Mouse (Mus musculus) olfactory bulb, adult 2 months (tissue): ENCODE measurements at regions not wholly inside any gene's neighbourhood (a gene's known extent, or its start where the extent isn't known, plus 50 kb on each side); places are given as distances from the start of the nearest gene placed in this dataset.

Source experiments
- CTCF ChIP-seq: fragments of 200-500 bp; IDR thresholded peaks from 2 replicates; pipeline ENCODE4 v1.5.1; 2012; ENCODE audit warnings: low read depth, mild to moderate bottlenecking, low read length, moderate library complexity; ENCODE audit not compliant: insufficient read depth
- POLR2A ChIP-seq: fragments of 200-500 bp; IDR thresholded peaks from 2 replicates; pipeline ENCODE4 v1.6.1; 2012; ENCODE audit warnings: mild to moderate bottlenecking, low read depth, low read length, moderate library complexity; ENCODE audit not compliant: insufficient read depth

- TF ChIP-seq CTCF (no peak), POLR2A (no peak)
Observed at GRCm38 (mm10) chr10:99531104-99531503, 228.4 kb downstream of the Csl start.
